Mouse (Mus musculus): ENCODE data around the gene Ralgps1. TPM values are rescaled to one million over a fixed set of nuclear protein-coding genes. Genes with fewer than 3 reads are reported as not detected.

Ralgps1 gene
- polyA plus RNA-seq, 1 experiment from 2014 or later: 5.2 TPM

DNA sequence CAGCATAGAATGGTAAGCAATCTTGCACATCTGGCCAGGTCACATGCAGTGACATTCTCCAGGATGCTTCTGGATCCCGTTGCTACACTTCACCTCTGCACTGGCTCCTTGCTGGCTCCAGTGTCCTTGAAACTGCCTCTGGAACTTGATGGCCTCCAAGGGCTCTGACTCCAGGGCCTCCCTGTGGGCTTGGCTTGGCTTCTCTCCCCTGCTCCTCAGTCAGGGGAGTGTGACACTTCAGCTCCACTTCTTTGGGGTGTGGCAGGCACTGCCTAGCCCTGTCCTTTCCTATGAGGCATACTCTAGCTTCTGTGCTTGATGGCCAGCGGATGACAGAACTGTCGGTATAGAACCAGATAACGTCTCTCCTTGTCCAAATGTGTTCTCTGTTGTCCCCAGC lies 224.3 kb downstream of the Ralgps1 start:
- no peak overlapping the region for H3K27ac ChIP-seq
- 79% methylated on average over 4 of the region's 4 CpGs for WGBS
- no peak overlapping the region for H3K4me3 ChIP-seq (replicated peaks)
- no peaks in the 10 kb centered on the region for H3K27me3 ChIP-seq
- no peak for ATAC-seq (ENCODE audit: insufficient number of reproducible peaks, insufficient read depth, low FRiP score, low TSS enrichment, low read depth)
- H3K4me1 ChIP-seq (replicated peaks): no peaks in the 10 kb centered on the region
- no peak overlapping the region for H3K9ac ChIP-seq (replicated peaks)
- H3K9me3 ChIP-seq: no peaks in the 10 kb centered on the region
- no peaks in the 10 kb centered on the region for H3K36me3 ChIP-seq
- no peak overlapping the region for H3K4me2 ChIP-seq

DNA sequence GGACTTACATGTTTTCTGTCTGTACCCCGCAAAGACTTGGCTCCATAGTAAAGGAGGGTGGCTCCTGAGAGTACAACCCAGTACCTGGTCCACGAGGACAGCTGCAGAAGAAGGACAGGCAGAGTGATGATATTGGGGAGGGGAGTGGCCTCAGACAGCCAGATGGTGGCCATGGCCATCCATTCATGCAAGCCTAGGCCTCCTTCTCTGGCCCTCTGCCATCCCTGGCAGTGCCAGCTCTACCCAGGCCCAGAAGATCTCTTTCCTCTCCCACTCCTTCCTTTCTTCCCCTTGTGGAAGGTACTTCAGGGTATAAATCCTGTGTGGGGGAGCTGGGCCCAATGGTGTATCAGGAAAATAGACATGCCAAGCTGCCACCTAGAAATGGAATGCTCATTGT lies 228.0 kb downstream of the Ralgps1 start:
- H3K4me2 ChIP-seq: no peak overlapping the region
- no peak overlapping the region for H3K27ac ChIP-seq
- no peaks in the 10 kb centered on the region for H3K9me3 ChIP-seq
- H3K4me1 ChIP-seq (replicated peaks): no peaks in the 10 kb centered on the region
- no peak overlapping the region for H3K9ac ChIP-seq (replicated peaks)
- no peak overlapping the region for H3K4me3 ChIP-seq (replicated peaks)
- no peaks in the 10 kb centered on the region for H3K36me3 ChIP-seq
- no peak for ATAC-seq (ENCODE audit: insufficient number of reproducible peaks, insufficient read depth, low FRiP score, low TSS enrichment, low read depth)
- WGBS: 89% methylated on average over 2 of the region's 2 CpGs
- no peaks in the 10 kb centered on the region for H3K27me3 ChIP-seq

DNA sequence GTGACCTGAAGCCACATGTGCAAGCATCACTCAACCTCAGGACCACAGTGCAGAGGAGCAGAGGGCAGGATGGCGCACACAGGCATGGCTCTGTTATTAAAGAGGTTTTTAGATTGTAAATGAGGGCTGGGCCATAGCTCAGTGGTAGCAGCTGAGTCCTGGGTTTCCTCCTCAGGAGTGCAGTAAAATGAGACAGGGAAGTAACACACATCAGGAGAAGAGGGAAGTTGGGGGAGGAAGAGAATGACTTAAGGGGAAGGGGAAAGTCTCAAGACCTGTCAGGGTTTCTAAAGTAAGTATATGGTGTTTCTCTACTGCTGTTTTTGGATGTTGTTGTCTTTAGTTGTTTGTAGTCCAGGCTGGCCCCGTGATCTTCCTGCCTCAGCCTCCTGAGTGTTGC lies 232.8 kb downstream of the Ralgps1 start:
- H3K9me3 ChIP-seq: no peaks in the 10 kb centered on the region
- peaks cover 15% of the 10 kb centered on the region for H3K27me3 ChIP-seq
- no peak overlapping the region for H3K9ac ChIP-seq (replicated peaks)
- H3K4me1 ChIP-seq (replicated peaks): no peaks in the 10 kb centered on the region
- no peak overlapping the region for H3K27ac ChIP-seq
- 86% methylated on average over 2 of the region's 2 CpGs for WGBS
- H3K36me3 ChIP-seq: no peaks in the 10 kb centered on the region
- no peak overlapping the region for H3K4me2 ChIP-seq
- no peak for ATAC-seq (ENCODE audit: insufficient number of reproducible peaks, insufficient read depth, low FRiP score, low TSS enrichment, low read depth)
- no peak overlapping the region for H3K4me3 ChIP-seq (replicated peaks)

DNA sequence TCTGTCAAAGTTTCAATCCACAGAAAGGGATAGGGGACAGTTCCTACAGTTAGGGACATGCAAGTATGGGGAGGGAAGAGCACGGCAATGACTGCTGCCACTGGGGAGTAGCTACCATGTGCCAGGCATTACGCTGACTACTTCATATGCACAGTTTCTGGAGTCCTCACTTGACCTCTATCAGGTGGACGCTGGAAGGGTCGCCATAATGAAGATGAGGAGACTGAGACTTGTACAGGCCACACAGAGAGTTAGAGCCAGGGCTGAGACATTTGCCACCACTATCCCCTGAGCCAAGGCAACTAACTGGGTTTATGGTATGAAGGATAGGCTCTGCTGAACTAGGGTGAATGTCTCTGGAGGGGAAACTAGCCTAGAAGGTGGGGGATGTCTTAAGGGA lies 233.6 kb downstream of the Ralgps1 start:
- 85% methylated on average over 4 of the region's 4 CpGs for WGBS
- H3K9ac ChIP-seq (replicated peaks): no peak overlapping the region

DNA sequence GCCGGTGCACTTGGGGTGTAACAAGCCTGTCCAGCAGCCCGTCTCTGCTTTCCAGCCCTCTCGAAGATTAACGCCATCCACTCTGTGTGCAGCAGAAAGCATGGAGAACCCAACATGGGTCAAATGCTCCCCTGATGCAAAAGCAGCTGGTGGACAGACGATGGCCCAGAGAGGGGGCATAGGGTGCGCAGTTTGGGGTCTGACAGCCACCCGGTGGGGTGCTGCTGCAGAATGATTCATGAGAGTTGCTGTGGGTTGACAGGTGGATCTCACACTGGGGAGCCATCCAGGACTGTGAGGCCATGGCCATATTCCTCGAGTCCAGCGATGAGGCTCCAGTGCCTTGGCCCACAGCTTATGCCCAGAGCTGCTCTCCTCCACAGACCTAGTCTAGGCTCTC lies 234.0 kb downstream of the Ralgps1 start:
- H3K4me2 ChIP-seq: no peak overlapping the region
- WGBS: 86% methylated on average over 9 of the region's 9 CpGs
- H3K9ac ChIP-seq (replicated peaks): no peak overlapping the region
- H3K27ac ChIP-seq: no peak overlapping the region
- H3K4me3 ChIP-seq (replicated peaks): no peak overlapping the region
- no peaks in the 10 kb centered on the region for H3K4me1 ChIP-seq (replicated peaks)
- ATAC-seq (ENCODE audit: insufficient number of reproducible peaks, insufficient read depth, low FRiP score, low TSS enrichment, low read depth): no peak
- peaks cover 25% of the 10 kb centered on the region for H3K27me3 ChIP-seq
- no peaks in the 10 kb centered on the region for H3K9me3 ChIP-seq
- H3K36me3 ChIP-seq: no peaks in the 10 kb centered on the region

More for the DNA sequence above, 233.6 kb downstream of the Ralgps1 start:
- Histone ChIP-seq H3K36me3 (no peaks in the 10 kb centered on the region), H3K4me1 (replicated peaks) (no peaks in the 10 kb centered on the region), H3K27me3 (peaks cover 20% of the 10 kb centered on the region), H3K9me3 (no peaks in the 10 kb centered on the region), H3K27ac (no peak overlapping the region), H3K4me3 (replicated peaks) (no peak overlapping the region), H3K4me2 (no peak overlapping the region)
- no peak for ATAC-seq (ENCODE audit: insufficient number of reproducible peaks, insufficient read depth, low FRiP score, low TSS enrichment, low read depth)

DNA sequence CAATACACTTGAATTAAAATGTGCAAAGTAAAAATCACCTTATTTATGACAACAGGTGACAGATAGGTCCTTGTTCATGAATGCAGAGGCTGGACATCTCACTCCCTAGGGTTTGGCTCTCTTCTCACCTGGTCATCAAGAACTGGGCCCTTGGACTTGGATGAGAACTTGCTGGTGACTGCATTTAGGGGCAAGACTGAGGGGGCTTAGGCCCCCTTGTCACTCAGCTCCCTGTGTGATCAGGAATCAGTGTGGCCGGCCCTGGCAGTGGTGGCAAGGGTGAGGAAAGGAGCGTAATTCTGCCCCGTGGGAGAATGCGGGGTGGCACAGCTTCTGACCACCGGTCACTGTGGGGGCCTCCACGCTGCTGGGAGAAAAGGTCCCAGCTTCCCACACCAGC lies 234.9 kb downstream of the Ralgps1 start:
- H3K9me3 ChIP-seq: no peaks in the 10 kb centered on the region
- peaks cover 34% of the 10 kb centered on the region for H3K27me3 ChIP-seq
- H3K27ac ChIP-seq: no peak overlapping the region
- H3K36me3 ChIP-seq: no peaks in the 10 kb centered on the region
- H3K9ac ChIP-seq (replicated peaks): no peak overlapping the region
- WGBS: 92% methylated on average over 6 of the region's 6 CpGs
- H3K4me3 ChIP-seq (replicated peaks): no peak overlapping the region
- no peak overlapping the region for H3K4me2 ChIP-seq
- no peaks in the 10 kb centered on the region; the same call in 1 of the 2 replicates for H3K4me1 ChIP-seq (replicated peaks)
- no peak for ATAC-seq (ENCODE audit: insufficient number of reproducible peaks, insufficient read depth, low FRiP score, low TSS enrichment, low read depth)

DNA sequence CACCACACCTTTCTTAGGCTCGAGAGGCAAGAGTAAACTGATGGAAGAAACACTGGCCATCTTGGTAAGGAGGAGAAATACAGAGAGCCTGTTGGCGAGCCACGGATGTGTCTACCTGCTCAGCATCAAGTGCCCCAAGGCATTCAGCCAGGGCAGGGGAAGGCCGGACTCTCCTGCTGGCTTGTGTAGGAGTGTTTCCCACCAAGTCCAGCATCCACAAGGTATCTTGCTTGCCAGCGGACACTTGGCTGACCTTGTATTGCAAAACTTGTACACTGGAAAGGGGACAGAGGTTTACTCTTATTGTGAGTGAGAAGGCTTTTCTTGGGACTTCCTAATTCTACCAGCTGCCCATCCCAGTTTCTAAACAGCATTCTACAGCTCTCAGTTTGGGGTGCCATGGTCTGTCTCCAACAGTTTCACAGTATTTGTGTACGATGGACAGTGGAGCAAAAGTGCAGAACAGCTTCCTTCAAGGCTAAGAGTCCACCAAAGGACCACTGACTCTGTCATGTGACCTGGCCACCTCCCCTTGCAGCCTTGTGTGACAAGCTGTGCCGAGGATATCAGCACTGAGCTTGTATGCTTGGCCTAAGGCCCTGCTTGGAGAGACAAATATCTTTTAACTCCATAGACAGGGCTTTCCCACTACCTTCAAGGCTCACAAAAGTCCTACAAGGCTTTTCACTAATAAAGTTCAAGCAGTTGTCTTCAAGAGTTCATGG lies 236.4 kb downstream of the Ralgps1 start:
- no peak overlapping the region for H3K4me3 ChIP-seq (replicated peaks)
- H3K4me1 ChIP-seq (replicated peaks): peaks cover 3% of the 10 kb centered on the region
- no peak overlapping the region for H3K4me2 ChIP-seq
- H3K27me3 ChIP-seq: peaks cover 39% of the 10 kb centered on the region
- no peak overlapping the region for H3K27ac ChIP-seq
- H3K9me3 ChIP-seq: no peaks in the 10 kb centered on the region
- no peak overlapping the region for H3K9ac ChIP-seq (replicated peaks)
- WGBS: 71% methylated on average over 7 of the region's 7 CpGs
- no peak for ATAC-seq (ENCODE audit: insufficient number of reproducible peaks, insufficient read depth, low FRiP score, low TSS enrichment, low read depth)
- no peaks in the 10 kb centered on the region for H3K36me3 ChIP-seq

DNA sequence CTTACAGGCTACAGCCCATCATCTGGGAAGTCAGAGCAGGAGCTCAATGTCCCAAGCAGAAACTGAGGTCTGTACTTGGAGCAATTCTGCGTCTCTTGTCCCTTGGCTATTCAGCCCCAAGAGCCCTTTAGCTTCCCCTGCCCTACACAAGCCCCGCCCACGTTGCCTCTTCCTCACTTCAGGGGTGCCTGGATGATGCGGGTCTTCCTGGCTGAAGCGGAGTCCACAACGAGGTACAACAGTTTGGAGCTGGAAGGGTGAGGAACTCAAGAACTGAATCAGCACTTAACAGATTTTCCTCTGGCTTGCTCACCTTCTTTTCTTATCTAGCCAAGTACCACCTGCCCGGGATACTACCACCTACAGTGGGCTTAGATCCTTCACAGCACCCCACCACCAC lies 239.0 kb downstream of the Ralgps1 start:
- no peak overlapping the region for H3K9ac ChIP-seq (replicated peaks)
- no peaks in the 10 kb centered on the region for H3K36me3 ChIP-seq
- ATAC-seq (ENCODE audit: insufficient number of reproducible peaks, insufficient read depth, low FRiP score, low TSS enrichment, low read depth): no peak
- no peak overlapping the region for H3K27ac ChIP-seq
- H3K4me3 ChIP-seq (replicated peaks): no peak overlapping the region
- peaks cover 13% of the 10 kb centered on the region for H3K4me1 ChIP-seq (replicated peaks)
- H3K9me3 ChIP-seq: no peaks in the 10 kb centered on the region
- whole genome bisulfite sequencing: 8% methylated on average over 7 of the region's 7 CpGs
- H3K27me3 ChIP-seq: peaks cover 43% of the 10 kb centered on the region
- H3K4me2 ChIP-seq: 0 out of 2 replicates have a peak overlapping the region, but pooled peaks have one; percentile 98

DNA sequence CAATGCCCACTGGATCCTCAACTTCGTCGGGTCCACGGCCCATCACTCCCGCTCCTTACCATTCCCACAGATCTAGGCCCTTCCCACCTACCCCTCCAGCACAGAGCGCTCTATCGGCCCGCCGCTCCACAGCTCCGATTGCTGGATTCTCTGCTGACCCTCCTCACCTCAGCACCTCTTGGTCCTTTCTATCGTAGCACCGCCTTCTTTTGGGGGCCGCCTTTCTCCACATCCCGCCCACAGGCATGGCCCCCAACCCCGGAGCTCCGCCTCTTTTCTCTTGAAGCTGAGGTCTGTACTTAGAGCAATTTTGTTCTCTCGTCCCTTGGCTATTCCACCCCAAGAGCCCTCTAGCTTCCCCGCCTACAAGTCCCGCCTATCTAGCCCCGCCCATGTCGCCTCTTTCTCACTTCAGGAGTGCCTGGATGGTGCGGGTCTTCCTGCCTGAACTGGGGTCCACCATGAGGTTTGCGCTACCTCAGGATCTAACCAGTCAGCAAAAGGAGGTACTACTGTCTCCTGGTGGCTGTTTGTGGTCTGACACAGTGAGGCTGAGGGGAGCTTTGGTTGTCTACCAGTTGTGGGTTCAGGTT lies 239.7 kb downstream of the Ralgps1 start, which contains the start of gene Garnl3:
Gene Garnl3, minus strand, starts transcription at position 155 of the 593 bp plus-strand sequence.
- H3K27me3 ChIP-seq: peaks cover 39% of the 10 kb centered on the region
- 1% methylated on average over 22 of the region's 22 CpGs for WGBS
- peak; percentile 2; the same call in 1 of the 2 replicates for ATAC-seq (ENCODE audit: insufficient number of reproducible peaks, insufficient read depth, low FRiP score, low TSS enrichment, low read depth)
- H3K9ac ChIP-seq (replicated peaks): peak within 1 kb of the TSS; percentile 73
- H3K4me1 ChIP-seq (replicated peaks): peaks cover 13% of the 10 kb centered on the region
- peak within 1 kb of the TSS; percentile 70 for H3K4me3 ChIP-seq (replicated peaks)
- no peaks in the 10 kb centered on the region for H3K36me3 ChIP-seq
- no peaks in the 10 kb centered on the region for H3K9me3 ChIP-seq
- no peak within 1 kb of the TSS for H3K27ac ChIP-seq
- H3K4me2 ChIP-seq: peak within 1 kb of the TSS; percentile 98

DNA sequence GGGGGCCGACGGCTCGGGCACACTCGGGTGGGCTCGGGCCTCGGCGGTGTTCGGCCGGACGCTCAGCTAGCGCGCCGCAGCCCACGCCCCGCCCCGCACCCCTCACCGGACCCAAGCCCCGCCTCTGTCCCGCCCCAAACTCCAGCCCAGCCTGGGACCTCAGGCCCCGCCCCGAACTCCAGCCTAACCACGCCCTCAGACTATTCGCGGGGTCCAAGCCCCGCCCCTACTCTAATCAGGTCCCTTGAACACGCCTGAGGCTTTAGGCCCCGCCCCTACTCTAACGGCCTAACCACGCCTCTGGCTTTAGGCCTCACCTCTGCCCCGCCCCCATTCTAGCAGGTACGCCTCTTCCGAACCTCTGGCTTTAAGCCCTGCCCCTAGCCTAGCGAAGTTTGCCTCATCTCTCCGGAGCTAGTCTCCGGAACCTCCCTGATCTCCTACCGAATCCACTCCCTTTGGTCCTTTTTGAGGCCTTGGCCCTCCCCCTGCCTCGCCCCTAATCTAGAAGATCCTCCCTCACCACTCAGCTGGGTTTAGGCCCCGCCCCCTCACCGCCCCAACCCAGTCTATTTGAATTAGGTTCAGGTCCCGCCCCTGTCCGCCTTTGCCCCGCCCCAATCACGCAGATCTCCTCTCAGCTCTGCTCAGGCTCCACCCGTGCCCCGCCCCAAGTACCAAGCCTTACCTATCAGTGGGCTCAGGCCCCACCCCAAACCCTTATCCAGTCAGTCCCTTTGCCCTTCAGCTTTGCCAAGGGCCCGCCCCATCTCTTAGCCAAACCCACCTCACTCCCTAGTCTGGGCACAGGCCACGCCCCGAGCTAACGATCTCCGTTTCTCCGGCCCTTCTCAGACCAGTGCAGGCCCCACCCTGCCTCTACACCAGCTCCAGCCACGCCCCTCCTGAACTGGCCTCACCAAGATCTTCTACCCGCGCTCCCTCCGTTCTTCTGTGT lies 240.5 kb downstream of the Ralgps1 start:
- peak overlapping the region; percentile 73 for H3K9ac ChIP-seq (replicated peaks)
- peak; percentile 93 for ATAC-seq (ENCODE audit: insufficient number of reproducible peaks, insufficient read depth, low FRiP score, low TSS enrichment, low read depth)
- H3K4me3 ChIP-seq (replicated peaks): peak overlapping the region; percentile 70
- peaks cover 39% of the 10 kb centered on the region for H3K27me3 ChIP-seq
- no peaks in the 10 kb centered on the region for H3K9me3 ChIP-seq
- peak overlapping the region; percentile 98 for H3K4me2 ChIP-seq
- under 1% methylated on average over 51 of the region's 55 CpGs for WGBS
- H3K36me3 ChIP-seq: no peaks in the 10 kb centered on the region
- H3K4me1 ChIP-seq (replicated peaks): peaks cover 13% of the 10 kb centered on the region
- 0 out of 2 replicates have a peak overlapping the region, but pooled peaks have one; percentile 53 for H3K27ac ChIP-seq

DNA sequence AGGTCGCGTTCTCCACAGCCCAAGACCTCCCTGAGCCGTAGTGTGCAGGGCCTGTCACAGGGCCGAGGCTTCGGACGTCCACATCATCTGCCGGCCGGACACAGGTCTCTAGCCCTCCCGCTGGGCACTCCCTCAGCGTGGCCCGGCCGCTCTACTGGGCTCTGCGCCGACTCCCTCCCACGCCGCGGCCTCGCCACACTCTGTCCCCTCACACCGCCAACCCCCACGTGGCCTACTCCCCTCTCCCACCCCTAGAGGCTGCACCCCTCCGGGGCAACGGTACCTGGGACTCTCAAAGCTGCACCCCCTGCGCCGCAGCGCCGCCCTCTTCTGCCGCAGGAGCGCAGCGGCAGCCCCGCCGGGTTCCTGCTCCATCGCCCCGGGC lies 241.2 kb downstream of the Ralgps1 start:
- Histone ChIP-seq H3K9ac (replicated peaks) (peak overlapping the region; percentile 73), H3K9me3 (no peaks in the 10 kb centered on the region), H3K4me2 (peak overlapping the region; percentile 98), H3K27me3 (peaks cover 38% of the 10 kb centered on the region), H3K4me3 (replicated peaks) (peak overlapping the region; percentile 70), H3K36me3 (no peaks in the 10 kb centered on the region), H3K4me1 (replicated peaks) (peaks cover 13% of the 10 kb centered on the region), H3K27ac (0 out of 2 replicates have a peak overlapping the region, but pooled peaks have one; percentile 53)
- peak; percentile 40 for ATAC-seq (ENCODE audit: insufficient number of reproducible peaks, insufficient read depth, low FRiP score, low TSS enrichment, low read depth)
- WGBS: under 1% methylated on average over 33 of the region's 33 CpGs

All from limb, embryonic 12.5 days (tissue).